Mouse (Mus musculus): ENCODE measurements around the gene Scap. TPM values are rescaled to one million over a fixed set of nuclear protein-coding genes. Genes with fewer than 3 reads are reported as not detected.
"Not testable (repeated sequence)": the region's sequence is repeated elsewhere in the genome, so short reads cannot be mapped to it uniquely, and the experiment has no call there.

Scap gene
- polyA plus RNA-seq, 1 experiment from 2014 or later: 24.5 TPM

- DNase-seq (ENCODE audit: low spot score) (no peak), ATAC-seq (no peak)
- Histone ChIP-seq H3K4me3 (ENCODE audit: low read depth, low read length) (no peak overlapping the region), H3K4me2 (ENCODE audit: low read length) (no peak overlapping the region), H3K9ac (ENCODE audit: low read length) (no peak overlapping the region), H3K36me3 (ENCODE audit: control insufficient read depth, insufficient read depth, low read length) (peaks cover 23% of the 10 kb centered on the region), H3K27me3 (replicated peaks; ENCODE audit: control insufficient read depth, insufficient read depth, low read length) (no peaks in the 10 kb centered on the region), H3K27ac (ENCODE audit: low read depth, low read length) (no peak overlapping the region), H3K4me1 (ENCODE audit: control insufficient read depth, insufficient read depth, low read length) (no peaks in the 10 kb centered on the region), H3K9me3 (replicated peaks; ENCODE audit: control insufficient read depth, low read length) (no peaks in the 10 kb centered on the region)
- 92% methylated on average over 10 of the region's 10 CpGs for WGBS
These were observed 29.2 kb downstream of the Scap start for GRCm38 (mm10) chr9:110362337-110362736.

DNA sequence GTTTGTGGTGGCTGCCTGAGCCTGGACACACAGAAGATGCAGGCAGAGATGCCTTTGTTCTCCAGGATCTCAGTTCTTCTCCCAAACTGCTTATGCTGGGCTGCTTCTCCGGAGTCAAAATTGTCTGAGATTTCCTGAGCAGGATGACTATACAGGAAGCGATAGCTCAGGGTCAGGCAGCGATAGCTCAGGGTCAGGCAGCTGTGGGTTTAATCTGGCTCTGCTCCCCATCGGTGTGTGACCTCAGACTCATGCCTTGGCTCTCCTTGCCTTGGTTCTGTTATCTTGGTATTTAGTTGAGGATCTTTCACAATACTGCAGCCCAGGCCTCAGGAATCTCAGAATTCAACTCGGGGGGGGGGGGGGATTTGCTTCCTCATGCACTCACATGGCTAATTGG lies 33.7 kb downstream of the Scap start:
- Histone ChIP-seq H3K4me2 (ENCODE audit: low read length) (no peak overlapping the region), H3K36me3 (ENCODE audit: control insufficient read depth, insufficient read depth, low read length) (peaks cover 36% of the 10 kb centered on the region), H3K9ac (ENCODE audit: low read length) (0 out of 2 replicates have a peak overlapping the region, but pooled peaks have one; percentile 13), H3K27me3 (replicated peaks; ENCODE audit: control insufficient read depth, insufficient read depth, low read length) (no peaks in the 10 kb centered on the region), H3K9me3 (replicated peaks; ENCODE audit: control insufficient read depth, low read length) (no peaks in the 10 kb centered on the region), H3K4me3 (ENCODE audit: low read depth, low read length) (no peak overlapping the region), H3K4me1 (ENCODE audit: control insufficient read depth, insufficient read depth, low read length) (no peaks in the 10 kb centered on the region), H3K27ac (ENCODE audit: low read depth, low read length) (no peak overlapping the region; the same call in 1 of the 2 replicates)
- ATAC-seq: no peak
- WGBS: 89% methylated on average over 5 of the region's 5 CpGs
- DNase-seq (ENCODE audit: low spot score): no peak

DNA sequence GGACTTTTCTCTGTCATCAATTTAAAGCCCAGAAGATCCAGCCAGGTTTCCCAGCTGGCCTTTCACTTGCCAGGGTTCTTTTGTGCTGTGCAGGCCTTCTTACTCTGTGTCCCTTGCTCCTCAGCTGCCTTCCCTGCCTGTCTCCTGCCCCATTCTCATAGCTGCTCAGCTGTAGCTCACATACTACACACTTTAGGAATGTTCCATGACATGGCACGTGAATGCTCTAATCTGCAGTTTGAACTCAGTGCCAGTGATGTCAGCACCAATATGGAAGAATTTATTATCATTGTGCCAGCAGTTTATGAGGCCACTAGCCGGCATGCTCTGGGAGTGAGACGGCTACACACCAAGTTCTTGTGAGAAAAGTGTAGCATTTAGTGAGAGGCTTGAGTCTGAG lies 36.8 kb downstream of the Scap start:
- DNase-seq (ENCODE audit: low spot score) (no peak), ATAC-seq (no peak)
- no peaks in the 10 kb centered on the region for H3K9me3 ChIP-seq (replicated peaks; ENCODE audit: control insufficient read depth, low read length)
- peaks cover 44% of the 10 kb centered on the region for H3K36me3 ChIP-seq (ENCODE audit: control insufficient read depth, insufficient read depth, low read length)
- no peak overlapping the region for H3K4me2 ChIP-seq (ENCODE audit: low read length)
- H3K4me3 ChIP-seq (ENCODE audit: low read depth, low read length): no peak overlapping the region
- H3K9ac ChIP-seq (ENCODE audit: low read length): no peak overlapping the region
- no peaks in the 10 kb centered on the region for H3K4me1 ChIP-seq (ENCODE audit: control insufficient read depth, insufficient read depth, low read length)
- no peak overlapping the region for H3K27ac ChIP-seq (ENCODE audit: low read depth, low read length)
- H3K27me3 ChIP-seq (replicated peaks; ENCODE audit: control insufficient read depth, insufficient read depth, low read length): no peaks in the 10 kb centered on the region
- WGBS: 92% methylated on average over 3 of the region's 3 CpGs

GRCm38 (mm10) chr9:110373871-110374270 lies 40.8 kb downstream of the Scap start:
- Histone ChIP-seq H3K27me3 (replicated peaks; ENCODE audit: control insufficient read depth, insufficient read depth, low read length) (no peaks in the 10 kb centered on the region), H3K4me1 (ENCODE audit: control insufficient read depth, insufficient read depth, low read length) (no peaks in the 10 kb centered on the region), H3K27ac (ENCODE audit: low read depth, low read length) (no peak overlapping the region), H3K9me3 (replicated peaks; ENCODE audit: control insufficient read depth, low read length) (no peaks in the 10 kb centered on the region), H3K4me2 (ENCODE audit: low read length) (no peak overlapping the region), H3K4me3 (ENCODE audit: low read depth, low read length) (no peak overlapping the region), H3K36me3 (ENCODE audit: control insufficient read depth, insufficient read depth, low read length) (peaks cover 61% of the 10 kb centered on the region), H3K9ac (ENCODE audit: low read length) (no peak overlapping the region)
- 96% methylated on average over 13 of the region's 13 CpGs for WGBS
- no peak for DNase-seq (ENCODE audit: low spot score)
- ATAC-seq: no peak

DNA sequence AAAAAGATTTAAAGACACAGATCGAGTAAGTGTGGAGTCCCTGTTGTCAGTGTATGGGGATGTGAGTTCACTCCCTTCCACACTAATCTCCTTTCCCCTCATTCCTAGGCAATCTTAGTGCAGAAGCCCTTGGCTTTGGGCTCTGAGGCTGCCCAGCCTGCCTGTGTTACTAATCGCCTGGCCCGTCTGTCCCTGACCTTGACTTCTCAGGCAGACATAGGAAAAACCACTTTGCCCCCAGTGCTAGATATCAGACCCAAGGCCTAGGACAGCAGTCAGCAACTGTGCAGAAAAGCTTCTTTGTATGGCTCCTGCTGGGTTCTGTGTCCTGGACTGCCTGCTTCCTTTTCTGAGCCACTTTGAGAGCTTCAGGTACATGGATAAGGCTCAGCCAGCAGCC lies 42.6 kb downstream of the Scap start:
- ATAC-seq: no peak

DNA sequence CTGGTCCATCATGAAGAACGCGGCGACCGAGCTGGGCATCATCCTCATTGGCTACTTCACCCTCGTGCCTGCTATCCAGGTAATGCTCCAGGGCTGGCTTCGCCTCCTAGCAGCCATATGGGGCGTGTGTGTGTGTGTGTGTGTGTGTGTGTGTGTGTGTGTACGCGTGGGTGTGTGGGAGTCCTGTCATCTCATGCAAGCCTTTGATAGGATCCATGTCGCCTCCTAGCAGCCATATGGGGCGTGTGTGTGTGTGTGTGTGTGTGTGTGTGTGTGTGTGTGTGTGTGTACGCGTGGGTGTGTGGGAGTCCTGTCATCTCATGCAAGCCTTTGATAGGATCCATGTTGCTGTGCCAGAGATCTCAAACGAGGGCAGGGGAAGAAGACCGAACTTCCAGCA lies 44.6 kb downstream of the Scap start:
- not testable (repeated sequence) for H3K27ac ChIP-seq (ENCODE audit: low read depth, low read length); ATAC-seq; H3K9ac ChIP-seq (ENCODE audit: low read length); H3K4me2 ChIP-seq (ENCODE audit: low read length); H3K4me3 ChIP-seq (ENCODE audit: low read depth, low read length); H3K9me3 ChIP-seq (replicated peaks; ENCODE audit: control insufficient read depth, low read length); DNase-seq (ENCODE audit: low spot score); H3K27me3 ChIP-seq (replicated peaks; ENCODE audit: control insufficient read depth, insufficient read depth, low read length); H3K4me1 ChIP-seq (ENCODE audit: control insufficient read depth, insufficient read depth, low read length)
- H3K36me3 ChIP-seq (ENCODE audit: control insufficient read depth, insufficient read depth, low read length): peaks cover 82% of the 10 kb centered on the region
- 86% methylated on average over 12 of the region's 15 CpGs for WGBS

More for the DNA sequence above, 42.6 kb downstream of the Scap start:
- H3K27me3 ChIP-seq (replicated peaks; ENCODE audit: control insufficient read depth, insufficient read depth, low read length): no peaks in the 10 kb centered on the region
- H3K4me2 ChIP-seq (ENCODE audit: low read length): no peak overlapping the region
- no peak overlapping the region for H3K9ac ChIP-seq (ENCODE audit: low read length)
- 97% methylated on average over 3 of the region's 3 CpGs for WGBS
- H3K9me3 ChIP-seq (replicated peaks; ENCODE audit: control insufficient read depth, low read length): no peaks in the 10 kb centered on the region
- no peaks in the 10 kb centered on the region for H3K4me1 ChIP-seq (ENCODE audit: control insufficient read depth, insufficient read depth, low read length)
- no peak overlapping the region for H3K4me3 ChIP-seq (ENCODE audit: low read depth, low read length)
- no peak overlapping the region for H3K27ac ChIP-seq (ENCODE audit: low read depth, low read length)
- DNase-seq (ENCODE audit: low spot score): no peak
- peaks cover 72% of the 10 kb centered on the region for H3K36me3 ChIP-seq (ENCODE audit: control insufficient read depth, insufficient read depth, low read length)

- no peak overlapping the region for H3K4me2 ChIP-seq (ENCODE audit: low read length)
- no peaks in the 10 kb centered on the region for H3K4me1 ChIP-seq (ENCODE audit: control insufficient read depth, insufficient read depth, low read length)
- no peak overlapping the region for H3K9ac ChIP-seq (ENCODE audit: low read length)
- peaks cover 83% of the 10 kb centered on the region for H3K36me3 ChIP-seq (ENCODE audit: control insufficient read depth, insufficient read depth, low read length)
- DNase-seq (ENCODE audit: low spot score) (no peak), ATAC-seq (no peak)
- no peak overlapping the region for H3K4me3 ChIP-seq (ENCODE audit: low read depth, low read length)
- 99% methylated on average over 8 of the region's 8 CpGs for WGBS
- no peaks in the 10 kb centered on the region for H3K27me3 ChIP-seq (replicated peaks; ENCODE audit: control insufficient read depth, insufficient read depth, low read length)
- H3K9me3 ChIP-seq (replicated peaks; ENCODE audit: control insufficient read depth, low read length): no peaks in the 10 kb centered on the region
- H3K27ac ChIP-seq (ENCODE audit: low read depth, low read length): no peak overlapping the region
These were observed 46.3 kb downstream of the Scap start for GRCm38 (mm10) chr9:110379361-110379760.

- H3K9ac ChIP-seq (ENCODE audit: low read length): no peak overlapping the region
- H3K36me3 ChIP-seq (ENCODE audit: control insufficient read depth, insufficient read depth, low read length): peaks cover 90% of the 10 kb centered on the region
- no peak overlapping the region for H3K4me2 ChIP-seq (ENCODE audit: low read length)
- H3K9me3 ChIP-seq (replicated peaks; ENCODE audit: control insufficient read depth, low read length): no peaks in the 10 kb centered on the region
- no peak for DNase-seq (ENCODE audit: low spot score)
- no peak for ATAC-seq
- H3K4me3 ChIP-seq (ENCODE audit: low read depth, low read length): no peak overlapping the region
- no peaks in the 10 kb centered on the region for H3K27me3 ChIP-seq (replicated peaks; ENCODE audit: control insufficient read depth, insufficient read depth, low read length)
- H3K27ac ChIP-seq (ENCODE audit: low read depth, low read length): no peak overlapping the region
- H3K4me1 ChIP-seq (ENCODE audit: control insufficient read depth, insufficient read depth, low read length): no peaks in the 10 kb centered on the region
- WGBS: 52% methylated on average over 21 of the region's 21 CpGs
These were observed 47.6 kb downstream of the Scap start for GRCm38 (mm10) chr9:110380662-110381061.

GRCm38 (mm10) chr9:110381292-110381691 lies 48.2 kb downstream of the Scap start:
- ATAC-seq (no peak), DNase-seq (ENCODE audit: low spot score) (no peak)
- no peak overlapping the region for H3K4me2 ChIP-seq (ENCODE audit: low read length)
- no peak overlapping the region for H3K9ac ChIP-seq (ENCODE audit: low read length)
- no peaks in the 10 kb centered on the region for H3K27me3 ChIP-seq (replicated peaks; ENCODE audit: control insufficient read depth, insufficient read depth, low read length)
- no peaks in the 10 kb centered on the region for H3K4me1 ChIP-seq (ENCODE audit: control insufficient read depth, insufficient read depth, low read length)
- H3K4me3 ChIP-seq (ENCODE audit: low read depth, low read length): no peak overlapping the region
- peaks cover 93% of the 10 kb centered on the region for H3K36me3 ChIP-seq (ENCODE audit: control insufficient read depth, insufficient read depth, low read length)
- H3K9me3 ChIP-seq (replicated peaks; ENCODE audit: control insufficient read depth, low read length): no peaks in the 10 kb centered on the region
- no peak overlapping the region for H3K27ac ChIP-seq (ENCODE audit: low read depth, low read length)
- WGBS: 91% methylated on average over 12 of the region's 12 CpGs
